Mouse (Mus musculus) central nervous system, embryonic 14 days (tissue): ENCODE results near the gene Slc17a1. TPM values are rescaled to one million over a fixed set of nuclear protein-coding genes. Genes with fewer than 3 reads are reported as not detected.

Source experiments
- polyA plus RNA-seq: library from polyadenylated mRNA; depleted of rRNA; stranded (reverse); fragments of >200 nt; gene quantifications from 2 replicates; pipeline ENCODE4 v1.2.3, GENCODE M21; 2012; rRNA removed

The Slc17a1 gene
- not detected in 2 replicates for polyA plus RNA-seq

GRCm38 (mm10) chr13:23867405-23867804 is at the start of gene Slc17a1:
Gene Slc17a1, plus strand, starts transcription at chr13:23867750.

GRCm38 (mm10) chr13:23839308-23839707 is 28.2 kb upstream of the Slc17a1 start, which contains the start of gene Slc17a3:
Gene Slc17a3, plus strand, starts transcription at chr13:23839434.

GRCm38 (mm10) chr13:23914376-23915167 is 47.0 kb downstream of the Slc17a1 start, which contains the start of gene Slc17a4:
Gene Slc17a4, minus strand, starts transcription at chr13:23915009.

GRCm38 (mm10) chr13:23933421-23934210 is 66.1 kb downstream of the Slc17a1 start, which contains the start of gene Hist1h2ba:
Gene Hist1h2ba, minus strand, starts transcription at chr13:23934156.

GRCm38 (mm10) chr13:23934211-23934520 is 66.6 kb downstream of the Slc17a1 start, which contains the start of gene Hist1h2aa:
Gene Hist1h2aa, plus strand, starts transcription at chr13:23934462.

Other genes starting within 250 kb of the Slc17a1 start
- 2.1 and 2.5 TPM in 2 replicates for gene Hist1h2be, start 246.6 kb upstream of the Slc17a1 start, polyA plus RNA-seq
- gene Hist1h1e, start 245.2 kb upstream of the Slc17a1 start, polyA plus RNA-seq = 5.2 and 7.1 TPM in 2 replicates
- 1.2 and 1.3 TPM in 2 replicates for gene Hist1h2ac, start 183.8 kb upstream of the Slc17a1 start, polyA plus RNA-seq
- 25.7 and 29.8 TPM in 2 replicates for gene Hist1h2bc, start 183.6 kb upstream of the Slc17a1 start, polyA plus RNA-seq
- gene Hist1h1t, start 171.9 kb upstream of the Slc17a1 start, polyA plus RNA-seq = 0.16 TPM in 1 of 2 replicates, not detected in the other
- gene Hist1h4c, start 169.3 kb upstream of the Slc17a1 start, polyA plus RNA-seq = 7.0 and 8.6 TPM in 2 replicates
- gene Hfe, start 156.9 kb upstream of the Slc17a1 start, polyA plus RNA-seq = 2.3 and 2.4 TPM in 2 replicates
- 12.2 and 12.7 TPM in 2 replicates for gene Hist1h1c, start 128.9 kb upstream of the Slc17a1 start, polyA plus RNA-seq
- gene Hist1h3c, start 122.1 kb upstream of the Slc17a1 start, polyA plus RNA-seq = 19.7 and 29.1 TPM in 2 replicates
- gene Hist1h2bb, start 121.0 kb upstream of the Slc17a1 start, polyA plus RNA-seq = 6.1 and 9.8 TPM in 2 replicates
- 24.0 and 28.7 TPM in 2 replicates for gene Hist1h2ab, start 116.6 kb upstream of the Slc17a1 start, polyA plus RNA-seq
- 26.1 and 47.9 TPM in 2 replicates for gene Hist1h3b, start 115.5 kb upstream of the Slc17a1 start, polyA plus RNA-seq
- 20.0 and 24.9 TPM in 2 replicates for gene Hist1h4b, start 110.7 kb upstream of the Slc17a1 start, polyA plus RNA-seq
- 8.6 and 12.5 TPM in 2 replicates for gene Hist1h4a, start 106.5 kb upstream of the Slc17a1 start, polyA plus RNA-seq
- gene Hist1h3a, start 105.4 kb upstream of the Slc17a1 start, polyA plus RNA-seq = 15.6 and 21.5 TPM in 2 replicates
- gene Hist1h1a, start 104.1 kb upstream of the Slc17a1 start, polyA plus RNA-seq = 3.5 and 4.3 TPM in 2 replicates
- 0.02 TPM in 1 of 2 replicates, not detected in the other for gene Trim38, start 97.8 kb upstream of the Slc17a1 start, polyA plus RNA-seq
- not detected in 2 replicates for gene Slc17a2, start 60.8 kb upstream of the Slc17a1 start, polyA plus RNA-seq
- 0.01 TPM in 1 of 2 replicates, not detected in the other for gene Slc17a3, start 28.3 kb upstream of the Slc17a1 start, polyA plus RNA-seq
- not detected in 2 replicates for gene Slc17a4, start 47.3 kb downstream of the Slc17a1 start, polyA plus RNA-seq
- not detected in 2 replicates for gene Hist1h2ba, start 66.4 kb downstream of the Slc17a1 start, polyA plus RNA-seq
- gene Hist1h2aa, start 66.7 kb downstream of the Slc17a1 start, polyA plus RNA-seq = not detected in 2 replicates
- 1.2 and 1.5 TPM in 2 replicates for gene Scgn, start 123.5 kb downstream of the Slc17a1 start, polyA plus RNA-seq